Mouse (Mus musculus) erythroblast, embryonic 14.5 days (primary cell): Measurements from ENCODE around the gene Ankrd6.

ENCODE experiments used
- GATA1 ChIP-seq: IDR thresholded peaks from 2 replicates; pipeline ENCODE4 v1.6.1; 2012; ENCODE audit warnings: low read length, inconsistent platforms, mixed read lengths
- TAL1 ChIP-seq: IDR thresholded peaks from 3 replicates; pipeline ENCODE4 v1.6.1; 2012; ENCODE audit warnings: low read length, inconsistent platforms, mixed read lengths

GRCm38 (mm10) chr4:32860184-32860965, 90.3 kb downstream of the Ankrd6 start:
- TF ChIP-seq GATA1, result no peak
- no peak for TF ChIP-seq TAL1
